Mouse (Mus musculus): Measurements from ENCODE around the gene Wbp4.
"Not testable (repeated sequence)": the region's sequence is repeated elsewhere in the genome, so short reads cannot be mapped to it uniquely, and the experiment has no call there.

The Wbp4 gene

DNA sequence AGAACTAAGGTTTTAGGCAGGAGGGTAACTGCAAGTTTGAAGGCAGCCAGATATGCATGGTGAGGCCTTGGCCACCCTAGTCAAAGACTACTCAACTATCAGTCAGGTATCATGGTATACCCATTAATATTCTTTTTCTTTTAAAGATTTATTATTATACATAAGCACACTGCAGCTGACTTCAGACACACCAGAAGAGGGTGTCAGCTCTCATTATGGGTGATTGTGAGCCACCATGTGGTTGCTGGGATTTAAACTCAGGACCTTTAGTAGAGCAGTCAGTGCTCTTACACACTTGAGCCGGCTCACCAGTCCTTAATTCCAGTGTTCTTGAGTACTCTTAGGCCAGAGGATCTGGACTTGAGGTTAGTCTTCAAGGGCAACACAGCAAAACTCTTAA is 20.9 kb downstream of the Wbp4 start:
- DNase-seq (ENCODE audit: extremely low read depth, low read depth) = no peak

DNA sequence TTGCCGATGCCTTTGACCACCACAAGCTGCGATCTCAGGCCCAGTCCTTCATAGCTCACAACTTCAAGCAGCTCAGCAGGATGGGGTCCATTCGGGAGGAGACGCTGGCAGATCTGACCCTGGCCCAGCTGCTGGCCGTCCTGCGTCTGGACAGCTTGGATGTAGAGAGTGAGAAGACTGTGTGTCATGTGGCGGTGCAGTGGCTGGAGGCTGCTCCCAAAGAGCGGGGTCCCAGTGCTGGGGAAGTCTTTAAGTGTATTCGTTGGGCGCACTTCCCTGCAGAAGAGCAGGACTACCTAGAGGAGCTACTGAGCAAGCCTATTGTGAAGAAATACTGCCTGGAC is 28.8 kb downstream of the Wbp4 start:
- not testable (repeated sequence) for DNase-seq (ENCODE audit: extremely low read depth, low read depth)

DNA sequence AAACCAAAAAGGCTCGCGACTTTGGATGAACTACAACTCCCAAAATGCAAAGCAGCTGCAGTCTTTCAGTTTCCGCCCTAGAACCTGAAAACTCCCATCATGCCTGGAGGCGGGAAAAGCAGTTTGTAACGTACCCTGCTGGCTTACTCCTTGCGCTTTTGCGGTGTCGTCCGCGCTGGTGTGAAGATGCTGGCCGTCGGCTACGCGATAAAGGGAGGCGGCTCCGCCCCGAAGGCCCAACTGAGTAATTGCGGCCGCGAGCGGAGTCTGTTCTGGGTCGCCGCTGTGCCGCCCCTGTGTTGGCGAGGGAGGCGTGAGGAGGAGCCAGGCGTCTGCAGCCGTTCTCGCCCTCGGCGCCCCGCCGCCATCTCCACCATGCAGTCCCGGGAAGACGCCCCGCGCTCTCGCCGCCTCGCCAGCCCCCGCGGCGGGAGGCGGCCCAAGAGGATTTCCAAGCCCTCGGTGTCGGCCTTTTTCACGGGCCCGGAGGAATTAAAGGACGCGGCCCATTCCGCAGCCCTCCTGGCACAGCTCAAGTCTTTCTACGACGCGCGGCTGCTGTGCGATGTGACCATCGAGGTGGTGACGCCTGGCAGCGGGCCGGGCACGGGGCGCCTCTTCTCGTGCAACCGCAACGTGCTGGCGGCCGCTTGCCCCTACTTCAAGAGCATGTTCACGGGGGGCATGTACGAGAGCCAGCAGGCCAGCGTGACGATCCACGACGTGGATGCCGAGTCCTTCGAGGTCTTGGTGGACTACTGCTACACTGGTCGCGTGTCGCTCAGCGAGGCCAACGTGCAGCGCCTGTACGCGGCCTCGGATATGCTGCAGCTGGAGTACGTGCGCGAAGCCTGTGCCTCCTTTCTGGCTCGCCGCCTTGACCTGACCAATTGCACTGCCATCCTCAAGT is 29.4 kb downstream of the Wbp4 start, which contains the start of gene Kbtbd6:
Gene Kbtbd6, plus strand, starts transcription at position 155 of the 910 bp plus-strand sequence.
- not testable (repeated sequence) for DNase-seq (ENCODE audit: extremely low read depth, low read depth)

DNA sequence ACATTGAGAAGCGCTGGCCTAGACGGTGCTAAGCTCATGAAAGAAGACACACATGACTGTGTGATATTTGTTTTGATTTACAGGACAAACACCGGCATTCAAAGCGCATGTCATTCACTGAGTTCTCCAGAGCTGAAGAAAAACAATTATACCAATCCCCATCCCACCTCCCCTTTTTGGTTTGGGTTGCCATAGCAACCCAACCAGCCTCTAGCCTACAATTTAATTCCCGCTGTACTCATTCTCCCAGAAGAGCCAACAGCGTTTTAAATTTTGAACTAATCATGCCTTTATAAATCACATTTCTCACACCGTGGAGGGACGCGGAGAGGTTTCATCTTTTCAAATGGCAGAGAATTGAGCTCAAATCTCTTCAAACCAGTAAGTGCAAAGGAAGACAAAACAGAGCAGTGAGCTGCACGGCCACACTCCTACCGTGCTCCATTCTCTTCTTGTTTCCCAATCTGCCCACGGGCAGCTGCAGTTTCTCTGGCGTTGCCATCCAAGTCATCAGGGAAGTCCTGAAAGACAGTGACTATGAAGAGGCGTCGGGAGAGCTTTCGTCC is 36.2 kb downstream of the Wbp4 start:
- DNase-seq (ENCODE audit: extremely low read depth, low read depth) = no peak

DNA sequence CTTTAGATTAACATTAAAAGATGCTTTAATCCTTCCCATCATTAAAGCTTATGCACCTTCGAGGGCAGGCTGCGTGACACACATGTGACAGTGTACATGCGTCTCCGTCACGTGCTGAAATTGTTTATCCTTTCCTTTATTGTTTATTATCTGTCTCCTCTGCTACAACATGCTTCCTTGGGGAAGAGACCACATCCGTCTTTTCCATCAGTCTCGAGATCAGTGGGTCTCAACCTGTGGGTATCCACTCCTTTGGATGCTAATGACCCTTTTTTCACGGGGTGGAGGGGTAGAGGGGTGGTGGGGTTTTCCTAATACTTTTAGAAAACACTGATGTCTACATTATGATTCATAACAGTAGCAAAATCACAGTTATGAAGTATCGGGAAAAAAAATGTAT is 36.7 kb downstream of the Wbp4 start:
- DNase-seq (ENCODE audit: extremely low read depth, low read depth) = no peak

DNA sequence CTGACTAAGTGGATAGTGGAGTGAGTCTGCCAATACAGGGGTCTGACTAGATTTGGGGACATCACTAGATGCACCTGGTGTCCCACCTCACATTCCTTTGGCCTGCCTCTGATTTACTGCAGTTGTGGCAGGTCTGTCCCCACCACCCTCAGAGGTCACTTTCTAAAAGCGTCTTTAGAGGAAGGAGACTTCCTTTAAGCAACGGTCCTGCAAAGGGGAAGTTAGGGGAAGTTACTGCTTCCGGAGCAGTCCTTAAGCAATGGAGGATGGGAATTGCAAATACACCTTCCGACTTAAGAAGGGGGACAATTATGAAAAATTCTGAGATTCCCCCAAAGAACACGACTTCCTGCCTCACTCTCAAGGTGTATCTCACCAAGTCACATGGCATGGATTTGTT is 39.9 kb downstream of the Wbp4 start:
- no peak for DNase-seq (ENCODE audit: extremely low read depth, low read depth)

DNA sequence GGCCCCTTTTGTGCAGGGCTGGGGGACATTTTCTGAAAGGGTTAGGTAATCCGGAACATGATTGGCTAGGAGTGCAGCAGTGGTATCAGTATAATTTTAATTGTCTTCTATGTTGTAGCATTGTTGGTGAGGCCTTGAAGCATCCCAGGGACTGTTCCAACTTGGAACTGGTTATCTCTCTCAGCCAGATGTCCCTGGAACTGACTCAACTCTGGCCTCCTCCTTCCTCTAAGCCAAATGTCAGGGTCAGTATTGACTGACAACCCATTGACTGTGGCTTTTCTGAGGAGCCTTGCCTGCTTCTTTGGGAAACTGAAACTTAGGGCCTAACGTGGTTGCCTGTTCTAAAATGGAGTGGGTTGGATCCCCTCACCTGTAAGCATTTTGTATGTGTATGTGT is 40.7 kb downstream of the Wbp4 start:
- no peak for DNase-seq (ENCODE audit: extremely low read depth, low read depth)

DNA sequence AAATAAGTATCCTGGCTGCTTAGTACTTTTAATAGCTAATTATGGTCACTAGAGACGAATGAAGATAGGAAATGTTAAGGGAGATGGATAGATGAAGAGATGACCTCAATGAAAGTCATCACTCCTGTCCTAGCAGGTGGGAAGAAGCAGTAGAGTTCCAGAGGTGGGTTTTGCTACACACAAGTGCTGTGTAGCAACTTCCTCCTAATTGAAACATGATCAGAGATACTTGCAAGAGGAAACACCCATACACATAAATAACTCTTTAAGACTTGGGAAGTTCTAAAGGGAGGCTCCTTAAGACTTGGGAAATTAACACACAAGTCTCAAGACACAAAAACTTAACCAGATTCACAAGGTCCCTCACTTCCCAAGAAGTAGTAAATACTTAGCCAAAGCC is 47.3 kb downstream of the Wbp4 start:
- DNase-seq (ENCODE audit: extremely low read depth, low read depth) = no peak

DNA sequence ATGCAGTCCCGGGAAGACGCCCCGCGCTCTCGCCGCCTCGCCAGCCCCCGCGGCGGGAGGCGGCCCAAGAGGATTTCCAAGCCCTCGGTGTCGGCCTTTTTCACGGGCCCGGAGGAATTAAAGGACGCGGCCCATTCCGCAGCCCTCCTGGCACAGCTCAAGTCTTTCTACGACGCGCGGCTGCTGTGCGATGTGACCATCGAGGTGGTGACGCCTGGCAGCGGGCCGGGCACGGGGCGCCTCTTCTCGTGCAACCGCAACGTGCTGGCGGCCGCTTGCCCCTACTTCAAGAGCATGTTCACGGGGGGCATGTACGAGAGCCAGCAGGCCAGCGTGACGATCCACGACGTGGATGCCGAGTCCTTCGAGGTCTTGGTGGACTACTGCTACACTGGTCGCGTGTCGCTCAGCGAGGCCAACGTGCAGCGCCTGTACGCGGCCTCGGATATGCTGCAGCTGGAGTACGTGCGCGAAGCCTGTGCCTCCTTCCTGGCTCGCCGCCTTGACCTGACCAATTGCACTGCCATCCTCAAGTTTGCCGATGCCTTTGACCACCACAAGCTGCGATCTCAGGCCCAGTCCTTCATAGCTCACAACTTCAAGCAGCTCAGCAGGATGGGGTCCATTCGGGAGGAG is 54.5 kb downstream of the Wbp4 start:
- not testable (repeated sequence) for DNase-seq (ENCODE audit: extremely low read depth, low read depth)

DNA sequence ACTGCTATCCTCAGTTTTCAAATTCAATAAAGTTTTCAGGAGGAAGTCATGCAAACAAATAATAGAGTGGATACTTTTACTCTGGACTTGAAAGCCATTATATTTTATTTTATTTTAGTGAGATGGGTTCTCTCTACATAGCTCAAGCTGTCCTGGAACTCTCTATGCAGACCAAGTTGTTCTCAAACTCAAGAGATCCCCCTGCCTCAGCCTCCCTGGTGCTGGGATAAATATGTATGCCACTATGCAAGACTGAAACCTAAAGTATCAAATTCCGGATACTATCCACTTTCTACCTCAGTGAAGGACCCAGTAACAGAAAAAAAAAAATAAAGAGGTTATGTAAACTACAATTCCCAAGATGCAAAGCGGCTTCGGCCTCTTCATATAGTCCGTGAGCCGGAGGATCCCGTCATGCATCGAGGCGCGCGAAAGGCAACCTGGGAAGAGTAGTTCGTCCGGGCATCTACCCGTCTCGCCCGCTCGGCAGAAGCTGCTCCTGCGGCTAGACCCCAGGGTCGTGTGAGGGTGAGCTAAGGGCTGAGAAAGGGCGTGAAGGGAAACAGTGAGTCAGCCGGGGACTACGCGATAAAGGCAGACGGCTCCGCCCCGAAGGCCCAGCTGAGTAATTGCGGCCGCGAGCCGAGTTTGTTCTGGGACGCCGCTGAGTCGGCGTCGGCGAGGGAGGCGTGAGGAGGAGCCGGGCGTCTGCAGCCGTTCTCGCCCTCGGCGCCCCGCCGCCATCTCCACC is 55.2 kb downstream of the Wbp4 start, which contains the start of gene Kbtbd7:
Gene Kbtbd7, plus strand, starts transcription at position 533 of the 751 bp plus-strand sequence.
- peak; percentile 97 for DNase-seq (ENCODE audit: extremely low read depth, low read depth)

DNA sequence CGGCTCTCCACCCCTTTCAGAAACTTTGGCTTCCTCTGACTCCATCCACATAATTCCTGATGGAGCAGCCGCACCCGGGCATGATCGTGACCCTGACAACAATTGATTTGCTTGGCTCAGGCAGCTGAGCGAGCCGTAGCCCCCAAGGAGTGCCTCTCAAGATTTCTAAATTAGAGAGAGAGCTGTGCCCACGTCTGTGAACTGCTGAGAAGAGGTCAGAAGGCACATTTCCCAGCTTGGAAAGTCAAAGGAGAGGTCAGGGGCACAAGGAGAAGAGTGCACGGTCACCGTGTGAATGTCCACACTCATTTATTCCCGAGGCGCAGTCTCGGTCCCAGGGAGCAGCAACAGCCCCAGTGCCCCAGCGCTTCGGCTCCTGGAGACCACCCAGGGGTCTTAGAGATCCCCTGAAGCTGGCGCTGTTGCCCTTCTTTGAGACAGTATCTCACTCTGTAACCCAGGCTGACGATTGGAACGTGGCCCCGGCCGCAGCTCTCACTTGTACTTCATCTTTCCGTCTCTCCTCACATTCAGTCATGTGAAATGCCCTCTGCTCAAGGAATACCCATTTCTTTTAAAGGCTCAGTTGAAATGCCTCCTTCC is 61.1 kb downstream of the Wbp4 start:
- no peak for DNase-seq (ENCODE audit: extremely low read depth, low read depth)

DNA sequence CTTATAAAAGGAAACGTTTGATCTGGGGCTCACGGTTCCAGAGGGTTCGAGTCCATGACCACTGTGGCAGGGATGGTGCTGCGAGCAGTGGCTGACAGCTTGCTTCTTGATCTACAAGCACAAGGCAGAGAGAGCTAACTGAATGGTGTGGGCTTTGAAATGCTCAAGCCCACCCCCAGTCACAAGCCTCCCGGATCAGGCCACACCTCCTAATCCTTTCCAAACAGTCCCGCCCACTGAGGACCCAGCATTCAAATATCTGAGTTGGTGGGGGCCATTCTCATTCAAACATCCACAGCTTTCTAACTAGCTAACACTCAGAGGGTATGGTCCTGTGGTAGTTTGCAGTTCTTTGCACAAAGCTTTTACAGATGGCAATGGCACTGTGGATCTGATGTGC is 68.2 kb downstream of the Wbp4 start:
- no peak for DNase-seq (ENCODE audit: extremely low read depth, low read depth)

DNA sequence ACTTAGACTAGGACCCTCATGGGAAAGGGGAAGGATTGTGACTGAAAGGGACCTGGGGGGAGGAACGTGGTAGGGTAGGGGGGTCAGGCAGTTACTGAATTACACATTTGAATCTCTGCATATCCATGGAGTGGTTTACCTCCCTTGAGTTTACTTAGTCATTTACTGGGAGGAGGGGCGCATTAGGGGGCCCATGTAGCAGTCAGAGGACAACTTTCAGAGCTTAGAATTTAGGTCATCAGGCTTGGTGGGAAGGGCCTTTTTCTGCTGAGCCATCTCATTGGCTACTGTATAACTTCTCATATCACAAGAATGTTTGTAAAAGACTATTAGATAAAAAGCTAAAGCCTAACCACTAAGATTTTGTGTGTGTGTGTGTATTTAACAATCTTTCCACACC is 70.7 kb downstream of the Wbp4 start:
- DNase-seq (ENCODE audit: extremely low read depth, low read depth) = no peak

Measured in MEL-GATA-1-ER (cell line).